Mouse (Mus musculus) small intestine, adult 2 months (tissue): ENCODE data around the gene Rnase10.

Experiments used
- CTCF ChIP-seq: fragments of 200-500 bp; IDR thresholded peaks from 2 replicates; pipeline ENCODE4 v1.5.1; 2012; ENCODE audit warnings: low read depth, mild to moderate bottlenecking, control low read depth, inconsistent platforms, low read length, moderate library complexity, mixed read lengths; ENCODE audit not compliant: insufficient replicate concordance, insufficient read length; ENCODE audit errors: extremely low read depth
- POLR2A ChIP-seq: fragments of 200-500 bp; IDR thresholded peaks from 2 replicates; pipeline ENCODE4 v1.6.1; 2012; ENCODE audit warnings: low read depth, mild to moderate bottlenecking, control low read depth, inconsistent platforms, low read length, moderate library complexity

DNA sequence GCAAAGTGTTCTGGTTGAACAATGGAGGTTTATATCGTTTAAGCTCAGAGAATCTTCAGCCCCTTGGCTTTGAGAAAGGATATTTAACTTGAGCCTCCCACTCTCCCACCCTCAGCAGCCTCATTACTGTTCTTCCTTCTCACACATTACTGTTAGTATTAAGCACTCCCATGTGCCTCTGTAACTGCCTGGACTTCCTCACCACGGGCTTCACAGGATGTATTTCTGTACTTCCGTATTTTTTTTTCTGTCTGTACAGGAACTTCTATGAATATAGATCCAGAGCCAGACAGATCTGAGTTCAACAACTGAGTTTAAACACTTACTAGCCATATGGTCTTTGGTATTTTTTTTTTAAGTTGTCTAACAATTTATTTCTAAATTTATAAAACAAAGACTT lies 10.5 kb upstream of the Rnase10 start:
- TF ChIP-seq POLR2A: no peak
- TF ChIP-seq CTCF: no peak
